Mouse (Mus musculus): ENCODE results near the gene Ocel1.

DNA sequence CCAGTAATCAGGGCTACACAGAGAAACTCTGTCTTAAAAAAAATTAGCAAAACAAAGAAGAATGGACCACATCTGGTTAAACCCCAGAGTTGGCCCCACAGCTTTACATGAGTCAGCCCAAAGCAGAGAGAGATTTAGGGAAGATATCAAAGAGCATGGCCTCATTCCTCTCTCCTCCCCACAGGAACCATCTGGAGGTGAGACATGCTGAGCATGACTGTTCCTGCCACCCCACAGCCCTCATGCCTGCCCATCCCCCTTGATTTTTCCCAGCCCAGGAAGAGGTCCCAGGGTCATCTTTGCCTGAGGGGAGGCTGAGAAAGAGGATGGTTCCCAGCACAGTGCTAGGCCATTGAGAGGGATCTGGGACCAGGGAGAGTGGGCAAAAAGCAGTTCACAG, 2.7 kb upstream of the Ocel1 start:
- TF ChIP-seq POLR2A (IDR thresholded peaks at IDR 0.05; ENCODE audit: borderline replicate concordance, control insufficient read depth, low read depth, low read length) (no peak), CTCF (IDR thresholded peaks at IDR 0.05; ENCODE audit: control insufficient read depth, insufficient read depth, low read length) (no peak)

Data from bone marrow, adult 2 months (tissue).